Mouse (Mus musculus): Measurements from ENCODE around the gene Gpr19.

GRCm38 (mm10) chr6:134887711-134888449, 10.5 kb downstream of the Gpr19 start:
- TF ChIP-seq ZC3H11A (IDR thresholded peaks at IDR 0.05; ENCODE audit: borderline replicate concordance, low read depth, low read length): no peak
- no peak for TF ChIP-seq ZNF384 (IDR thresholded peaks at IDR 0.05; ENCODE audit: low read depth, low read length)
- peak; percentile 71 for TF ChIP-seq CHD2 (IDR thresholded peaks at IDR 0.05; ENCODE audit: low read depth, low read length)
